In the genomic region with DNA sequence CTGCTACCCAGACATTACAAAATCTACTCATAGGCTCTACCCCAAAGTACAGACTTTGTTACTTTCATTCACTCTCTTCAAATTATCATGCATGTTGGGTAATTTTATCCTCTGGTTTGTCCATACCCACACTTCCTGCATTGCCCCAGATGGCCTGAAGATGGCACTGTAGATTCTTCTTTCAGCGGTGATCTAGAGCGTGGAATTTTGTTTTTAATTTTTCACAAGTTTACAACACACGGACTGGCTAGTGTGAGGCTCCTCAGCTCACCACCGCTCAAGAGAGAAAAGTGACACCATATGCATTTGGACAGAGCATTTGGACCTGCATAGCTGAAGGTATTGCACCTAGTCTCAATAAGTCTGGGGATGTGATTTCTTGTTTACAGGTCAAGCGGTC, we compare ENCODE assay signal across 7 mouse cellular contexts.
DNase-seq lines count a peak whose midpoint lies in the region; ATAC-seq and TF ChIP-seq lines count a peak whose summit lies in the region.

No protein-coding gene starts in this region.

- H3K9ac ChIP-seq in heart, embryonic 16.5 days (ENCODE audit: low read length): no peak overlapping the region
- no peak overlapping the region for H3K9ac ChIP-seq in lung, embryonic 16.5 days (ENCODE audit: low read length)

- no peak overlapping the region for H3K4me2 ChIP-seq in heart, embryonic 16.5 days (ENCODE audit: low read depth, low read length)
- no peak overlapping the region for H3K4me2 ChIP-seq in lung, embryonic 16.5 days (ENCODE audit: low read depth, low read length)

- no peaks in the 10 kb centered on the region for H3K27me3 ChIP-seq in E14TG2a.4 (ENCODE audit: insufficient read depth, low read length)
- H3K27me3 ChIP-seq in heart, embryonic 16.5 days (ENCODE audit: control insufficient read depth, insufficient read depth, low read length): no peaks in the 10 kb centered on the region
- no peaks in the 10 kb centered on the region for H3K27me3 ChIP-seq in lung, embryonic 16.5 days (ENCODE audit: control insufficient read depth, insufficient read depth, low read depth, low read length)

- TF ChIP-seq POLR2A in cortical plate, adult 2 months (IDR thresholded peaks at IDR 0.05; ENCODE audit: extremely low read depth, insufficient read depth, low read length): no peak

- 57% methylated on average over 5 of the region's 5 CpGs for WGBS in heart, embryonic 16.5 days
- WGBS in lung, embryonic 16.5 days: 51% methylated on average over 5 of the region's 5 CpGs

- ATAC-seq in heart, embryonic 16.5 days (replicated peaks; ENCODE audit: extremely low read depth, insufficient read depth, low FRiP score): peak; percentile 6; the same call in 1 of the 2 replicates
- 0 out of 2 replicates have a peak, but pooled peaks have one; percentile 30 for ATAC-seq in lung, embryonic 16.5 days (ENCODE audit: low read depth)

- H3K27ac ChIP-seq in cortical plate, adult 2 months (ENCODE audit: insufficient read depth, low read length): no peak overlapping the region
- H3K27ac ChIP-seq in heart, embryonic 16.5 days (ENCODE audit: low read length): no peak overlapping the region
- H3K27ac ChIP-seq in lung, embryonic 16.5 days (ENCODE audit: low read length): no peak overlapping the region

- DNase-seq in 3T3-L1 (ENCODE audit: low read depth, low spot score): peak; percentile 77
- peak; percentile 86 for DNase-seq in kidney, postnatal 10 days
- peak; percentile 32 for DNase-seq in retina, postnatal 7 days (ENCODE audit: low read depth, low spot score)

- peaks cover 71% of the 10 kb centered on the region for H3K36me3 ChIP-seq in E14TG2a.4 (ENCODE audit: insufficient read depth, low read length)
- H3K36me3 ChIP-seq in heart, embryonic 16.5 days (ENCODE audit: control insufficient read depth, insufficient read depth): no peaks in the 10 kb centered on the region
- 0 out of 2 replicates have a peak, but pooled peaks cover 2% of the 10 kb centered on the region for H3K36me3 ChIP-seq in lung, embryonic 16.5 days (ENCODE audit: control insufficient read depth, insufficient read depth, low read length)

- H3K4me1 ChIP-seq in E14TG2a.4 (replicated peaks; ENCODE audit: low read depth, low read length): peaks cover 3% of the 10 kb centered on the region
- no peaks in the 10 kb centered on the region for H3K4me1 ChIP-seq in cortical plate, adult 2 months (ENCODE audit: control insufficient read depth, insufficient read depth, low read length)
- no peaks in the 10 kb centered on the region for H3K4me1 ChIP-seq in heart, embryonic 16.5 days (ENCODE audit: control insufficient read depth, insufficient read depth, low read length)
- no peaks in the 10 kb centered on the region; the same call in 1 of the 2 replicates for H3K4me1 ChIP-seq in lung, embryonic 16.5 days (replicated peaks; ENCODE audit: control insufficient read depth, insufficient read depth, low read length)

- H3K9me3 ChIP-seq in E14TG2a.4 (ENCODE audit: low read length): no peaks in the 10 kb centered on the region
- H3K9me3 ChIP-seq in heart, embryonic 16.5 days (replicated peaks; ENCODE audit: control insufficient read depth, low read length): no peaks in the 10 kb centered on the region
- H3K9me3 ChIP-seq in lung, embryonic 16.5 days (ENCODE audit: control insufficient read depth, low read length): no peaks in the 10 kb centered on the region

- H3K4me3 ChIP-seq in E14TG2a.4 (replicated peaks; ENCODE audit: low read length): no peak overlapping the region
- H3K4me3 ChIP-seq in cortical plate, adult 2 months (ENCODE audit: insufficient read depth, low read length): no peak overlapping the region
- no peak overlapping the region for H3K4me3 ChIP-seq in heart, embryonic 16.5 days (ENCODE audit: low read length)
- H3K4me3 ChIP-seq in lung, embryonic 16.5 days (ENCODE audit: low read length): no peak overlapping the region

- TF ChIP-seq CTCF in E14TG2a.4 (conservative IDR thresholded peaks at IDR 0.05; ENCODE audit: low read length): peak; percentile 90
- TF ChIP-seq CTCF in cortical plate, adult 2 months (IDR thresholded peaks at IDR 0.05; ENCODE audit: extremely low read depth, insufficient read depth, low read length): peak; percentile 78

Comparison
In these comparisons a context has a peak if more than half of its experiments do, and no peak if none do; other contexts are left out.
1. DNase-seq: peak in every context shown above with its lines; median percentile 86 in kidney, postnatal 10 days; 77 in 3T3-L1; 32 in retina, postnatal 7 days.